Mouse (Mus musculus): Measurements from ENCODE around the gene Nedd9. TPM values are rescaled to one million over a fixed set of nuclear protein-coding genes. Genes with fewer than 3 reads are reported as not detected.

The Nedd9 gene
- total and polyA plus RNA-seq, 3 experiments, result 0.15 to 0.25 TPM; not detected in 1

GRCm38 (mm10) chr13:41302716-41303115 is 184.4 kb downstream of the Nedd9 start (continued):
- TF ChIP-seq JUND (IDR thresholded peaks at IDR 0.05; ENCODE audit: low read depth, low read length) (no peak), USF1 (IDR thresholded peaks at IDR 0.05; ENCODE audit: low read depth, low read length) (no peak), CTCF (IDR thresholded peaks at IDR 0.05 in 2 of 3, conservative IDR thresholded peaks at IDR 0.05 in 1 of 3; ENCODE audit: control insufficient read depth in 1 of 3, insufficient read depth in 1 of 3, low read depth in 2 of 3, low read length in 3 of 3, poor library complexity in 1 of 3, severe bottlenecking in 1 of 3) (peak in 2 of 3 experiments; percentile 32 to 65; a peak in 5 of 6 replicates), TAL1 (IDR thresholded peaks at IDR 0.05; ENCODE audit: low read length) (no peak), ELF1 (IDR thresholded peaks at IDR 0.05; ENCODE audit: low read depth, low read length) (no peak)

DNA sequence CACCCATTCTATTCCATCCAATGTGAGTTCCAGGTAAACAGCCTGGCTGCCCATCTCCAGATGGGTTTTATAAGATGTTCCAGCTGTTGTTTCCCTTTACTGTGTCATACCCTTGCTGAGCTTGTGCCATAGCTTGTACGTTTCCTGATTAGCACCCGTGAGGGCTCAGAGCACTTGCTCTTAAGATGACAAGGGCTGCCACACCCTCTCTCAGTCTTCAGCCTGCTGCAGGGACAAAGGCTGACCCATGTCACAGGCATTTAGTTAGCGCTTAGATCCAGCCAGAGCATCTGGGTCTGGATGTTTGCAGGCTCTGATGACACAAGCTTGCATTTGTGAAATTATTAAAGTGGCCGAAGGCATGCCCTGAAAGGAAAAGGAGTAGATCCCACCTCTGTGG is 187.1 kb downstream of the Nedd9 start:
- Histone ChIP-seq H3K9me3 (replicated peaks; ENCODE audit: insufficient read depth, low read length) (no peaks in the 10 kb centered on the region), H3K79me2 (ENCODE audit: control insufficient read depth, insufficient read depth, low read length, poor library complexity) (no peaks in the 10 kb centered on the region), H3K4me1 (ENCODE audit: control insufficient read depth in 1 of 2, insufficient read depth in 2 of 2, low read length in 2 of 2) (no peaks in the 10 kb centered on the region), H3K4me3 (ENCODE audit: control insufficient read depth in 1 of 2, insufficient read depth in 1 of 2, low read depth in 2 of 2, low read length in 2 of 2) (no peak overlapping the region), H3K36me3 (ENCODE audit: control insufficient read depth in 1 of 2, insufficient read depth in 2 of 2, low read length in 2 of 2) (no peaks in the 10 kb centered on the region), H3K27ac (ENCODE audit: control insufficient read depth, low read depth, low read length) (no peak overlapping the region), H3K9ac (ENCODE audit: control insufficient read depth, low read depth, low read length, poor library complexity, severe bottlenecking) (no peak overlapping the region), H3K27me3 (ENCODE audit: control insufficient read depth in 1 of 2, insufficient read depth in 2 of 2, low read length in 2 of 2) (no peaks in the 10 kb centered on the region; a peak in 1 of 4 replicates)
- TF ChIP-seq TBP (IDR thresholded peaks at IDR 0.05; ENCODE audit: low read depth, low read length), result no peak
- TF ChIP-seq ZNF384 (IDR thresholded peaks at IDR 0.05; ENCODE audit: low read depth, low read length), result no peak
- TF ChIP-seq MAFK (IDR thresholded peaks at IDR 0.05; ENCODE audit: borderline replicate concordance, low read depth, low read length), result no peak
- DNase-seq (ENCODE audit: low read depth, low spot score), result no peak

DNA sequence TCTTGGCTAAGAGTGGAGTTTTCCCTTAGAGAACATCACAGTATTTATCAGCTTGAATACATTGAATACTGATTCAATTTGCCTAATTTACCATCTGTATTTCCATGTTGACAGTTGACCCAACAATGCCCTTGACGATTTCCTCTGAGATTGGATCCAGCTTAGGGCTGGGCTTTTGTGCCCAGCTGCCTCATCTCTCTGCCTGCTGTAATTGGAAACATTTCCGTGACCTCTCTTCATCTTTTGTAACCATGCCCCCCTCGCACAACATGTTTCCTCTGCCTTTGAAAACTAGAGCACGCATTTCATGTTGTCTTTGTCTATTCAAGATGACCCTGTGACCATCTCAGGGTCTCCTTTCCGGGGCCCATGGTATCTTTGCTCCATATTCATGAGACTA is 188.2 kb downstream of the Nedd9 start:
- Histone ChIP-seq H3K4me1 (ENCODE audit: control insufficient read depth in 1 of 2, insufficient read depth in 2 of 2, low read length in 2 of 2) (no peaks in the 10 kb centered on the region), H3K4me3 (ENCODE audit: control insufficient read depth in 1 of 2, insufficient read depth in 1 of 2, low read depth in 2 of 2, low read length in 2 of 2) (no peak overlapping the region), H3K27me3 (ENCODE audit: control insufficient read depth in 1 of 2, insufficient read depth in 2 of 2, low read length in 2 of 2) (peaks cover 0 to 2% of the 10 kb centered on the region in 2 experiments; a peak in 2 of 4 replicates), H3K36me3 (ENCODE audit: control insufficient read depth in 1 of 2, insufficient read depth in 2 of 2, low read length in 2 of 2) (no peaks in the 10 kb centered on the region), H3K9me3 (replicated peaks; ENCODE audit: insufficient read depth, low read length) (no peaks in the 10 kb centered on the region), H3K79me2 (ENCODE audit: control insufficient read depth, insufficient read depth, low read length, poor library complexity) (no peaks in the 10 kb centered on the region), H3K9ac (ENCODE audit: control insufficient read depth, low read depth, low read length, poor library complexity, severe bottlenecking) (no peak overlapping the region), H3K27ac (ENCODE audit: control insufficient read depth, low read depth, low read length) (no peak overlapping the region)
- DNase-seq (ENCODE audit: low read depth, low spot score), result no peak
- no peak for TF ChIP-seq TBP (IDR thresholded peaks at IDR 0.05; ENCODE audit: low read depth, low read length)
- no peak for TF ChIP-seq ZMIZ1 (IDR thresholded peaks at IDR 0.05; ENCODE audit: low read depth, low read length)
- no peak for TF ChIP-seq EP300 (IDR thresholded peaks at IDR 0.05; ENCODE audit: low read depth in 1 of 2, low read length in 2 of 2)
- TF ChIP-seq TCF12 (IDR thresholded peaks at IDR 0.05; ENCODE audit: low read depth, low read length), result no peak
- TF ChIP-seq MYB (IDR thresholded peaks at IDR 0.05; ENCODE audit: low read depth, low read length), result no peak
- no peak for TF ChIP-seq JUND (IDR thresholded peaks at IDR 0.05; ENCODE audit: low read depth, low read length)
- no peak for TF ChIP-seq MYC (IDR thresholded peaks at IDR 0.05; ENCODE audit: low read depth, low read length)
- no peak for TF ChIP-seq RAD21 (IDR thresholded peaks at IDR 0.05; ENCODE audit: low read depth, low read length)
